Comparison of ENCODE assay signal across 17 mouse cellular contexts in genomic region chr11:35878559-35878897, GRCm38 (mm10). TPM values are rescaled to one million over a fixed set of nuclear protein-coding genes. Genes with fewer than 3 reads are reported as not detected.
DNase-seq lines count a peak whose midpoint lies in the region; ATAC-seq and TF ChIP-seq lines count a peak whose summit lies in the region.
"Had no signal": no experiment of that assay in that cellular context is flagged by ENCODE, and none has a peak within 500 bp of the region (broad histone marks: within the 10 kb centered on the region; RNA-seq: fewer than 3 reads in every experiment).

No protein-coding gene starts in this region.

- no peak overlapping the region for H3K4me3 ChIP-seq in forebrain, embryonic 12.5 days (replicated peaks)
- no peak overlapping the region for H3K4me3 ChIP-seq in forebrain, postnatal 0 days (ENCODE audit: low read depth, low read length)
- no peak overlapping the region for H3K4me3 ChIP-seq in midbrain, embryonic 13.5 days (replicated peaks)
- no peak overlapping the region for H3K4me3 ChIP-seq in midbrain, postnatal 0 days (ENCODE audit: low read depth, low read length)
- H3K4me3 ChIP-seq in hindbrain, embryonic 13.5 days, result no peak overlapping the region
- no peak overlapping the region for H3K4me3 ChIP-seq in neural tube, embryonic 13.5 days
- no peak overlapping the region for H3K4me3 ChIP-seq in stomach, postnatal 0 days (ENCODE audit: low read depth, low read length)
- H3K4me3 ChIP-seq: layer of hippocampus, adult 2 months; left cerebral cortex, adult 2 months; limb, embryonic 12.5 days; liver, embryonic 15.5 days had no signal

- H3K9ac ChIP-seq in forebrain, embryonic 12.5 days, result no peak overlapping the region
- no peak overlapping the region for H3K9ac ChIP-seq in forebrain, postnatal 0 days
- no peak overlapping the region for H3K9ac ChIP-seq in midbrain, embryonic 13.5 days (replicated peaks)
- no peak overlapping the region for H3K9ac ChIP-seq in midbrain, postnatal 0 days (replicated peaks; ENCODE audit: low read length, poor library complexity, severe bottlenecking)
- peak overlapping the region; percentile 13; the same call in 1 of the 2 replicates for H3K9ac ChIP-seq in hindbrain, embryonic 13.5 days
- peak overlapping the region; percentile 31; the same call in 1 of the 2 replicates for H3K9ac ChIP-seq in neural tube, embryonic 13.5 days
- no peak overlapping the region for H3K9ac ChIP-seq in stomach, postnatal 0 days (ENCODE audit: low read length)
- H3K9ac ChIP-seq: limb, embryonic 12.5 days; liver, embryonic 15.5 days had no signal

- no peak for DNase-seq in forebrain, postnatal 0 days
- no peak for DNase-seq in midbrain, postnatal 0 days (ENCODE audit: low spot score)
- DNase-seq in testis, postnatal 10 days (ENCODE audit: low spot score), result no peak
- no peak for DNase-seq in stomach, postnatal 0 days (ENCODE audit: low spot score)
- DNase-seq: cerebellum, adult 11 months; gastrocnemius, postnatal 14 days; right cerebral cortex, postnatal 14 days; thymus, postnatal 4 days had no signal

- TF ChIP-seq EP300 in stomach, postnatal 0 days (optimal IDR thresholded peaks at IDR 0.05), result no peak

- peaks cover 17% of the 10 kb centered on the region for H3K36me3 ChIP-seq in forebrain, embryonic 12.5 days (replicated peaks)
- H3K36me3 ChIP-seq in forebrain, postnatal 0 days (ENCODE audit: insufficient read depth), result peaks cover 24% of the 10 kb centered on the region
- H3K36me3 ChIP-seq in midbrain, embryonic 13.5 days, result peaks cover 17% of the 10 kb centered on the region
- peaks cover 12% of the 10 kb centered on the region; the same call in 1 of the 2 replicates for H3K36me3 ChIP-seq in midbrain, postnatal 0 days (ENCODE audit: insufficient read depth, low read length)
- H3K36me3 ChIP-seq in hindbrain, embryonic 13.5 days, result peaks cover 17% of the 10 kb centered on the region
- H3K36me3 ChIP-seq in neural tube, embryonic 13.5 days, result peaks cover 17% of the 10 kb centered on the region; the same call in 1 of the 2 replicates
- peaks cover 3% of the 10 kb centered on the region for H3K36me3 ChIP-seq in stomach, postnatal 0 days (ENCODE audit: control insufficient read depth, insufficient read depth, low read length)
- H3K36me3 ChIP-seq: limb, embryonic 12.5 days; liver, embryonic 15.5 days had no signal

- WGBS in forebrain, embryonic 12.5 days, result 64% methylated on average over 4 of the region's 4 CpGs
- WGBS in forebrain, postnatal 0 days, result 49% methylated on average over 4 of the region's 4 CpGs
- WGBS in midbrain, embryonic 13.5 days, result 54% methylated on average over 4 of the region's 4 CpGs
- WGBS in midbrain, postnatal 0 days, result 55% methylated on average over 4 of the region's 4 CpGs
- 32% methylated on average over 4 of the region's 4 CpGs for WGBS in hindbrain, embryonic 13.5 days
- 36% methylated on average over 4 of the region's 4 CpGs for WGBS in neural tube, embryonic 13.5 days
- WGBS in stomach, postnatal 0 days, result 46% methylated on average over 4 of the region's 4 CpGs

- H3K4me2 ChIP-seq in forebrain, embryonic 12.5 days, result no peak overlapping the region
- H3K4me2 ChIP-seq in forebrain, postnatal 0 days (ENCODE audit: low read depth), result no peak overlapping the region
- H3K4me2 ChIP-seq in midbrain, embryonic 13.5 days (replicated peaks), result no peak overlapping the region
- no peak overlapping the region for H3K4me2 ChIP-seq in midbrain, postnatal 0 days (ENCODE audit: low read depth, low read length, poor library complexity, severe bottlenecking)
- no peak overlapping the region for H3K4me2 ChIP-seq in hindbrain, embryonic 13.5 days
- no peak overlapping the region for H3K4me2 ChIP-seq in neural tube, embryonic 13.5 days
- H3K4me2 ChIP-seq in stomach, postnatal 0 days (replicated peaks; ENCODE audit: low read depth), result no peak overlapping the region
- H3K4me2 ChIP-seq: limb, embryonic 12.5 days; liver, embryonic 15.5 days had no signal

- no peak for ATAC-seq in forebrain, embryonic 12.5 days (ENCODE audit: low FRiP score)
- no peak for ATAC-seq in forebrain, postnatal 0 days
- no peak for ATAC-seq in midbrain, embryonic 13.5 days
- no peak for ATAC-seq in midbrain, postnatal 0 days (ENCODE audit: low FRiP score)
- ATAC-seq in hindbrain, embryonic 13.5 days (ENCODE audit: low FRiP score), result no peak
- no peak for ATAC-seq in neural tube, embryonic 13.5 days (ENCODE audit: low read depth)
- ATAC-seq in stomach, postnatal 0 days (ENCODE audit: low FRiP score, low TSS enrichment), result no peak
- ATAC-seq: intestine, embryonic 16.5 days had no signal

- H3K4me1 ChIP-seq in forebrain, embryonic 12.5 days, result peaks cover 39% of the 10 kb centered on the region
- H3K4me1 ChIP-seq in forebrain, postnatal 0 days (ENCODE audit: insufficient read depth), result peaks cover 5% of the 10 kb centered on the region
- H3K4me1 ChIP-seq in midbrain, embryonic 13.5 days (replicated peaks), result peaks cover 43% of the 10 kb centered on the region
- H3K4me1 ChIP-seq in midbrain, postnatal 0 days (ENCODE audit: insufficient read depth, low read length), result no peaks in the 10 kb centered on the region; the same call in 1 of the 2 replicates
- H3K4me1 ChIP-seq in hindbrain, embryonic 13.5 days (replicated peaks), result peaks cover 57% of the 10 kb centered on the region
- peaks cover 58% of the 10 kb centered on the region for H3K4me1 ChIP-seq in neural tube, embryonic 13.5 days (replicated peaks)
- H3K4me1 ChIP-seq in stomach, postnatal 0 days (replicated peaks; ENCODE audit: control insufficient read depth, insufficient read depth), result no peaks in the 10 kb centered on the region
- H3K4me1 ChIP-seq: liver, embryonic 15.5 days had no signal

- peak overlapping the region; percentile 75 for H3K27ac ChIP-seq in forebrain, embryonic 12.5 days
- no peak overlapping the region for H3K27ac ChIP-seq in forebrain, postnatal 0 days (ENCODE audit: low read depth, low read length)
- H3K27ac ChIP-seq in midbrain, embryonic 13.5 days, result peak overlapping the region; percentile 65
- no peak overlapping the region for H3K27ac ChIP-seq in midbrain, postnatal 0 days (ENCODE audit: low read depth, low read length)
- H3K27ac ChIP-seq in hindbrain, embryonic 13.5 days, result peak overlapping the region; percentile 73
- peak overlapping the region; percentile 74 for H3K27ac ChIP-seq in neural tube, embryonic 13.5 days (replicated peaks)
- no peak overlapping the region for H3K27ac ChIP-seq in stomach, postnatal 0 days (replicated peaks)
- H3K27ac ChIP-seq: layer of hippocampus, adult 2 months; left cerebral cortex, adult 2 months; limb, embryonic 12.5 days; liver, embryonic 15.5 days had no signal

- TF ChIP-seq CTCF in forebrain, postnatal 0 days (IDR thresholded peaks at IDR 0.05; ENCODE audit: low read depth), result no peak
- no peak for TF ChIP-seq CTCF in midbrain, postnatal 0 days (IDR thresholded peaks at IDR 0.05)
- no peak for TF ChIP-seq CTCF in stomach, postnatal 0 days (IDR thresholded peaks at IDR 0.05; ENCODE audit: low read depth)

- H3K9me3 ChIP-seq in forebrain, embryonic 12.5 days, result no peaks in the 10 kb centered on the region
- H3K9me3 ChIP-seq in forebrain, postnatal 0 days (ENCODE audit: low read length), result no peaks in the 10 kb centered on the region
- H3K9me3 ChIP-seq in midbrain, embryonic 13.5 days, result no peaks in the 10 kb centered on the region
- H3K9me3 ChIP-seq in midbrain, postnatal 0 days (ENCODE audit: low read length), result no peaks in the 10 kb centered on the region
- H3K9me3 ChIP-seq in hindbrain, embryonic 13.5 days, result no peaks in the 10 kb centered on the region
- H3K9me3 ChIP-seq in neural tube, embryonic 13.5 days, result no peaks in the 10 kb centered on the region
- H3K9me3 ChIP-seq in stomach, postnatal 0 days (ENCODE audit: control insufficient read depth, low read length), result no peaks in the 10 kb centered on the region
- H3K9me3 ChIP-seq: limb, embryonic 12.5 days; liver, embryonic 15.5 days had no signal

- 0 out of 2 replicates have a peak, but pooled peaks cover 9% of the 10 kb centered on the region for H3K27me3 ChIP-seq in forebrain, embryonic 12.5 days
- H3K27me3 ChIP-seq in forebrain, postnatal 0 days (ENCODE audit: insufficient read depth, low read length), result no peaks in the 10 kb centered on the region
- peaks cover 9% of the 10 kb centered on the region; the same call in 1 of the 2 replicates for H3K27me3 ChIP-seq in midbrain, embryonic 13.5 days
- no peaks in the 10 kb centered on the region for H3K27me3 ChIP-seq in midbrain, postnatal 0 days (ENCODE audit: insufficient read depth, low read length)
- H3K27me3 ChIP-seq in hindbrain, embryonic 13.5 days, result no peaks in the 10 kb centered on the region
- H3K27me3 ChIP-seq in neural tube, embryonic 13.5 days, result no peaks in the 10 kb centered on the region
- no peaks in the 10 kb centered on the region for H3K27me3 ChIP-seq in stomach, postnatal 0 days (ENCODE audit: control insufficient read depth, insufficient read depth, low read length)
- H3K27me3 ChIP-seq: liver, embryonic 15.5 days had no signal

RNA-seq across cellular contexts. Expression of gene Rars, which starts 44.2 kb away (rescaled TPM):
- 83.7 and 85.6 TPM in 2 replicates for polyA plus RNA-seq in forebrain, embryonic 12.5 days (2016; fragmentation: Nextera tagmentation; extraction: Ambion mirVana)
- 37.8 and 56.6 TPM in 2 replicates for total RNA-seq in forebrain, postnatal 0 days (2014; rRNA removed)
- polyA plus RNA-seq in forebrain, postnatal 0 days (2015; fragmentation: Nextera tagmentation; extraction: Ambion mirVana), result 66.1 and 66.4 TPM in 2 replicates
- polyA plus RNA-seq in midbrain, embryonic 13.5 days (2015; fragmentation: Nextera tagmentation; extraction: Ambion mirVana), result 74.0 and 80.0 TPM in 2 replicates
- total RNA-seq in midbrain, postnatal 0 days (2014; rRNA removed), result 41.3 and 45.8 TPM in 2 replicates
- polyA plus RNA-seq in midbrain, postnatal 0 days (2015; fragmentation: Nextera tagmentation; extraction: Ambion mirVana), result 61.9 and 66.2 TPM in 2 replicates
- 72.0 and 73.4 TPM in 2 replicates for polyA plus RNA-seq in hindbrain, embryonic 13.5 days (2015; fragmentation: Nextera tagmentation; extraction: Ambion mirVana)
- polyA plus RNA-seq in neural tube, embryonic 13.5 days (2015; fragmentation: Nextera tagmentation; extraction: Ambion mirVana), result 73.9 and 78.9 TPM in 2 replicates
- polyA plus RNA-seq in stomach, postnatal 0 days (2015; fragmentation: Nextera tagmentation; extraction: Ambion mirVana), result 55.8 and 57.0 TPM in 2 replicates

Comparison
In these comparisons a context has a peak if more than half of its experiments do, and no peak if none do; other contexts are left out.
1. H3K27ac ChIP-seq: peak in forebrain, embryonic 12.5 days (single experiment), midbrain, embryonic 13.5 days (single experiment), hindbrain, embryonic 13.5 days (single experiment) and neural tube, embryonic 13.5 days (single experiment); none in forebrain, postnatal 0 days (single experiment), midbrain, postnatal 0 days (single experiment) and stomach, postnatal 0 days (single experiment).
2. H3K9ac ChIP-seq: peak in hindbrain, embryonic 13.5 days (single experiment) and neural tube, embryonic 13.5 days (single experiment); none in forebrain, embryonic 12.5 days (single experiment), forebrain, postnatal 0 days (single experiment), midbrain, embryonic 13.5 days (single experiment), midbrain, postnatal 0 days (single experiment) and stomach, postnatal 0 days (single experiment).